Mouse (Mus musculus) B cell, adult 2 months (primary cell): Measurements from ENCODE around the gene Apopt1.

Source experiments
- DNase-seq, 2 experiments: peaks; one replicate each; pipeline ENCODE4 v3.0.0; 2022

Apopt1 gene

DNA sequence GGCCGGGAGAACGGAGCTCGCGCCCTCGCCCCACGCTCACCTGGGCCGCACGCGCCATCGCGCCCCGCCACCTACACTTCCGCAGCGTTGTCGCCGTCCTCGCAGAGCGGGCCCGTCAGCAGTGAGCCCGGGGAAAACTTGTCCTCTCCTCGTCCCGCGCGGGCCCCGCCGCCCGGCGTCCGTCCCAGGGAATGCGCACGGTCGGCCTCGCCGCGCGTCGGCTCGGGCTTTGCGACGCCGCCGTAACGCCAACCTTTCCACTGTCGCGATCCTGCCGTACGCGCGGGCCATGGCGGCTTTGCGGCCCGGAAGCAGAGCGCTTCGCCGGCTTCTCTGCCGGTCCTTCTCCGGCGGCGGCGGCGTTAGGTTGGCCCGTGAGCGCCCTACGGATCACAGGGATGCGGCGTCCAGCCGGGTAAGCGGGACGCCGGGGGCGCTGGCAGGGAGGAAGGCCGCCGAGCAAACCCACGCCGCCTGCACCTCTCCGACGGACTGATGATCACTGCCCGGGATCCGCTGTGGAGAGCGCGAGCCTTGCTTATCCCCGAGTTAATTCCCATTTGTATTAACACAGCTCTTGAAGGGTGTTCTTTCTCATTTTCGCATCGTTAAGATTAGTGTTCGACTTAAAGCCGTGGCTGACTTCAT lies at the start of gene Apopt1, which contains the start of gene Bag5:
Gene Apopt1, plus strand, starts transcription at position 258 of the 648 bp plus-strand sequence.
Gene Bag5, minus strand, starts transcription at position 254 of the 648 bp plus-strand sequence.
- DNase-seq: peak; percentile 90 to 91

DNA sequence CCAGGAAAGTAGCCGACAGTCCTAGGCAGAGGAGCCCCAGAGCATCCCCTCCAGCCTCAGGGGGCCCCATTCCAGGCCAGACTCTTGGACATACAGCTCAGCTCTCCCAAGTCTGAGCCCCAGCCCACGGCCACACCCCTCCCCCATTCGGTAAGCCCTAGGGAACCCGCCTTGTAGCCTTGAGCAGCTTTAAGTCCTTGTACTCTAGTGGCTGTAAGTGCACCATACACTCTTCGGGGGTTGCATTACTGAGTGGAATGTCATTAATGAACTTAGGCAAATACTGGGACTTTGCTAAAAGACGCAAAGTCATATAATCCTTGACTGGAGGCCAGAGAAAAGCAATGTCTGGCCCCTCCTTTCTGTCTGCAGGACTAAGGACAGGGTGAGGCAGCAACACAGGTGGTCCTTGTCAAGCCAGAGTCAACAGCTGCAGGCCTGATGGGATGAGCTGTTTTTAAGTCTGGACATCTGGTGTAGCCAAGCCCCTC lies 48.9 kb upstream of the Apopt1 start:
- no peak for DNase-seq

DNA sequence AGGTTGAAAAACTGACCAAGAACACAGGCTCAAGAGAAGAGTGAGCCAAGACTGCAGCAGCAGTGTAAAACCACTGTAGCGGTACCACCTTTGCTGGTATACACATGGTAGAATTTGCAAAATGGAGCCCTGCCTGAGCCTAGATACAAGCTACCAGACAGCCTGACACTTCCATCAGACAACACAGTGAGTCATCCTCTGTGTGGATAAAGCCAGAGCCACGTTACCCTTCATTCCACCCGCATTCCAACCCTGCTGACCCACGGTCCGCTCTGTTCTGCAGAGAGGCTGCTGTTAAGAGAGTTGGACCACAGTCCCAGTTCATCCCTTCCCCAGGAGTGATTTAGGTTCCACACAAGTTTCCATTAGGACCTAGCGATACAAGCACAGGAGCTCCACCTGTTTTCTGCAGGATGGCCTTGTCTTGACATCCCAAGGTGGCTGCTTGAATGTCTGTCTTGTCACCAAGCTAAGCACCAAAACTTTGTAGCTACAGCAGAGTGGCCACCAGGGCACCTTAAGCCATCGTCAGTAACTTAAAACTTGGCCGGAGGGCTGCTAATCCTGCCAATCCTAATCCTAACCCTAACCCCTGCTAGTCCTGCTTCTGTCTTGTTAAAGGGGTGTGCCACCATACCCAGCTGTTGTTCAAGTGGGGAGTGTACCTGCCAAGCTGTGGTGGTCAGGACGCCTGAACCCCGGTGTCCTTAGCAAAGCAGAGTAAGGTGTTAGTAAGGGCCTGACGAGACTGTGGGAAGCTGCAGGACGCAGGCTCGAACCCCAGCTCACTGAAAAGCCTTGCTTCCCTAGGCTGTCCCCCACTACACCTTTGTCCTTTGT lies 47.8 kb upstream of the Apopt1 start:
- DNase-seq: no peak

DNA sequence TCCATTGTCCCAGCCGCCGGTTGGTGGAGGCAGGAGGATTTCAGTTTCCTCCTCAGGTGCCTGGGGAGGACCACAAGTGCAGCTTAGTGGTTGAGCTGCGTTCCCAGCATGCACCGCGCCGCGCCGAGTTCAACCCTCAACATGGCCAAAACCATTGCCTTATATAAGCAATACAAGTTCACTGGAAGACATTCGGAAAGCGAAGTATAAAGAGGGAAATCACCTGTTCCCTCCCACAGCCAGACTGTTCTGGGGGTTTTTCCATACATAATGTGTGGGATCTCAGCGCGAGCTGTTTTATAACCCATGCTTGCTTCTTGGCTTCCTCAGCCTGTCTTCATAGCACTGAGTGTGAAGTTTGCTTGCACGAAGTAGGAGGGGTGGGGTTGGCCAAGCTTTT lies 46.7 kb upstream of the Apopt1 start:
- DNase-seq: no peak

DNA sequence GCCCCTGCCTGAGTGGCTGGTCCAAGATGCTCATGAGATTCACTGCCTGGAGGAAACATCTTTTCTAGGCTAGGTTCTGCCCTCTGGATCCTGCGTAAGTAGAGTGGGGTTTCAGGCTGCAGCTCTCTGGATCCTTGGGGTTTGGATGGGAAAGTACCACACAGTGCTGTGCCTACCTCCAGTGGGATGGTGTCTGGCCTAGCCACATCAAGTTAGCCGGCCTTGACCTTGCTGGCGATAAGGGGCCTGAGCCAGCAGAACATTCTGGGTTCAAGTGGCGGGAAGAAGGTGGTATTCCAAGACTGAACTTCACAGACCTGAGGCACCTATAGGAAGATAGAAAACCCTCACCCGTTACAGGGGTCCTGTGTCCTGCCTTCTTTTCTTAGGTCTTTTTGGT lies 45.6 kb upstream of the Apopt1 start:
- DNase-seq: no peak

DNA sequence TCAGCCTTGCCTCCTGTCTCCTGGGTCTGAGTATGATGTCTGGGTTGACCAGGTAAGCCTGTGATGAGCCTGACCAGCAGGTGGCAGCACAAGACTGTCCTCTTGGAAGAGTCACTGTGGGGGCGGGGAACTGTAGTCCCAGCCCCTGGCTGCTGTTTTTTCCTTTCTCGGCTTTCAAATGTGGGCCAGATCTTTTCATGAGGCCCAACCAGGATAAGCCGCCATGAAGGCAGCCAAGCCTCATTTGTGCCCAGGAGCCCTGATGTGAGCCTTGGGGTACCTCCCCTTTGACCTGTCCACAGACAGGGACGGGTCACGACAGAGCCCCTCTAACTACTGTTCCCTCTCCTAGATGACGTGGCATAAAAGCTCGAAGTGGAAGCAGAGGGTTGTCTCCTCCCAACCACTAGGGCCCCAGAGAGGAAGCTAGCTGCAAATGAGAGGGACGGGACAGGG lies 44.6 kb upstream of the Apopt1 start:
- DNase-seq: peak; percentile 94

DNA sequence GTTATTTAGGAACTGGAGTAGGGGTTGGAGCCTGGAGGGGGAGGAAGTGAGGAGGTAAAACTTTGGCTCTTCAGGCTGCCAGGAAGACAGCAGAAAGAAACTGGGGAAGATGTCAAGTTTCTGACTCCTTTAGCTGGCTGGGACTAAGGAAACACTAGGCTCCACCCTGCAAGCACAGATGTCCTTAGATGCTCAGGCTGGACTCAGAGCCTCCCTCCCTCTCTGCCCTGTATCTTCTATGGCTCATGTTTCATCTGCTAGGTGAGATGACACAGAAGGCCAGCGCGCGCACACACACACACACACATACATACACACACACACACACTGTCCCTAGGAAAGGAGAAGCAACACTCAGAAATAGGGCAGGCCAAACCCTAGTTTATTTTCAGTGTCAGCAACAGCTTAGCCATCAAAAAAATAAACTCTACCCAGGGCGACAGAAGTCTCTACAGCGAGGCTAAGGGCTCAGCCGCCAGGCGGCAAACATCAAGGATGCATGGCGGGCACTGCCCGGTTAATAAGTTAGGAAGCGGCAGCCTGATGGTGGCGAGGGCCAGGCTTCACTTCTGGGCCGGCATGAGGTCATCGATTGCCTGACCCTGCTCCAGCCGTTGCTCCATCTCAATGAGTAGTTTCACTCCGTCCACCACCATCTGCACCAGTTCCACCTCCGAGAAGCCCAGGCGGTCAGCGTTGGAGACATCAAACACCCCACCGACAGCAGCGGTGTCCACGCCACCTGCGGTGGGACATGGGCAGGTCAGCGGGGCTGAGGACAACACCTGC lies 43.9 kb upstream of the Apopt1 start:
- no peak for DNase-seq

DNA sequence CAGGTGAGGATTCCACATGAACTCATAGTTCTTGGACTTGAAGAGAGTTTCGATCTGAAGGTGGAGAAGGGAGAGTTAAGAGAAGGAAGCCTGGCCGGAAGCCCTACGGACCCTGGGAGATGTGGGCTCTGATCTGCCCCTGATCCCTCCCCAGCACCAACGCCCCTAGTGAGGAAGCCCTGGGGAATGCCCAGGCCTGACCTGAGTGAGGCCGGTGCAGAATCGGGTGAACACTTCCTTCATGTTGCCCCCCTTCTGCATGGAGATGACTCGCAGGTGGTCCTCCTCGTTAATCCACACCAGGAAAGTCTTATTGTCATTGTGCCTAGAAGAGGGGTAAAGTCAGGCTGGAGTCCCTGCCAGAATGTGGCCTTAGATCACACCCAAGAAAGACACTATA lies 43.1 kb upstream of the Apopt1 start:
- DNase-seq: no peak

DNA sequence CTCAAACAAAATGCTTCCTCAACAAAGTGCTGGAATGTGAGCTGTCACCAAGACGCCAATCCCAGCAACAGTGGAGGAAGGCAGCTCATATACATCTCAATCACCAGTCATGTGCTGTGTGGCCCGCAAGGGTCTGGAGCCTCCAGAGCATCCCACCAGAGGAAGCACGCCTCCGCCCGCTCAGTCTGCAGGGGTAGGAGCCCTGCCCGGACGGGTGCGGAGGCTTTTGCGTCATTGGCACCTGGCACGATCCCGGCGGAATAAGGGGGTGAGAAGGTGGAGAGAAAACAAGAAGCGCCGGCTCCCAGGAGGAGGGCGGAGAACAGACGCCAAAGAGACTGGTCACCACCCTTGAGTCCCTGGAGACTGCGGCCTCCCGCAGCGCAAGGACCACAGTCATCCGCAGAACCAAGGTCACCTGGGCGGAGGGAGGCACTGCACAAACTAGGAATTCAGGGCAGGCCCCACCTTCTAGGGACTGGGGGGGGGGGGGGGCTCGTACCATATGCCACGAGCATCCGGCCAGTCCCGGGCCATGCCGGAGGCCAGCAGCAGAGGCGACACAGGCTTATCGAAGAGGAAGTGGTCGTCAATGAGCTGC lies 42.6 kb upstream of the Apopt1 start:
- no peak for DNase-seq

DNA sequence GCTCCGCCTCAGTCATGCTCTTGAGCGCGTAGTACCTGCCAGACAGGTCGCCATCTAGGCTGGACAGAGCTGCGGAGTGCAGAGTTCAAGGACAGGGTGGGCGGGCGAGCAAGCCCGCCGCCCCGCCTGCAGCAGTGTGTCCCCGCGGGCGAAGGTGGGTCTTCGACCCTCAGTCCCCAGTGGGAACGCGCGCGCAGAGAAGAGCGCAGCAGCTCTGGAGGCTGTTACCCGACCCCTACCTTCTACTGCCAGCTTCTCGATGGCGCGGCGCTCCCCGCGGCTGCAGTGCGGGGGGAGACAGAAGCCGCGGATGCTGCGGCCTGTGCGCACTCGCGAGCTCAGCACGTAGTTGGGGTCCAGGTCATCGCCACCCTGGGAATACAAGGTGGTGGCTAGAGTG lies 42.1 kb upstream of the Apopt1 start:
- DNase-seq: no peak

DNA sequence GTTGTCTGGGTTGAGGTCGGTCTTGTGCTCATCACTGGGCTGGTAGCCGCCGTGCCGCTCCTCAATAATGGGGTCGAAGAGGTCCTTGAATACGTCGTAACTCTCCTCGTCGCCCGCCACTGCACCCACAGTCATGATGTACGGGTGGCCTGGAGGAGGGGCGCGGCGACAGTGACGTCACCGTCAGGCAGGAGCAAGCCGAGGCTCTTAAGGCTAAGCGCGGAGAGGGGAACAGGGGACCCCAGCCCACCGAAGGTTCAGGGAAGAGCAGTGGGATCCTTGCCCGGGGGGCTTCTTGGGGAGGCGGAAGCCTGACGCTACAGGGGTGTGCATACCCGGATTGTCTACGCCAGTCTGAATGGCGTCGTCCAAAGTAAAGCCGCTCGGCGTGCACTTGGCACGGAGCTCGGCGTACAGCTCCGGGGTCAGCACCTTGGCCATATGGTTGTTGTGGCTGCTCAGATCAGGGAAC lies 41.6 kb upstream of the Apopt1 start:
- DNase-seq: peak; percentile 70 to 72

DNA sequence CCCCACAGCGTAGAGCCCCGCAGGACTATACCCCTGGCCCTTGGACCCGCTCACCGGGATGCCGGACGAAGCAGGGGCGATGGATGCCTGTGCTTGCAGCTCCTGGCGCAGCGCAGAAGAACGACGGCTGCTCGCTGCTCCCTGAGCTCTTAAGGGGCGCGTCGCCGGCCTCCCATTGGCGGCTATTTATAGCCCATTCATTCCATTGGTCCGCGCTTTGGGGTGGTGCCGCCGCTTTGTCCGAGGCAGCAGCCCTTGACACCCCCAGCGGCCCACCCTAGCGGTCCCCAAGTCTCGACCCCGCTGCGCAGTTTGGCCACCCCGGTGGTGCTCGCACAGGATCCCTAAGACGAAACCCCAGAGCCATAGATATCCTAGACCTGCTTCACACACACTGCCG lies 40.9 kb upstream of the Apopt1 start, which contains the start of gene Ckb:
Gene Ckb, minus strand, starts transcription at position 163 of the 400 bp plus-strand sequence.
- peak; percentile 34 to 38 for DNase-seq

DNA sequence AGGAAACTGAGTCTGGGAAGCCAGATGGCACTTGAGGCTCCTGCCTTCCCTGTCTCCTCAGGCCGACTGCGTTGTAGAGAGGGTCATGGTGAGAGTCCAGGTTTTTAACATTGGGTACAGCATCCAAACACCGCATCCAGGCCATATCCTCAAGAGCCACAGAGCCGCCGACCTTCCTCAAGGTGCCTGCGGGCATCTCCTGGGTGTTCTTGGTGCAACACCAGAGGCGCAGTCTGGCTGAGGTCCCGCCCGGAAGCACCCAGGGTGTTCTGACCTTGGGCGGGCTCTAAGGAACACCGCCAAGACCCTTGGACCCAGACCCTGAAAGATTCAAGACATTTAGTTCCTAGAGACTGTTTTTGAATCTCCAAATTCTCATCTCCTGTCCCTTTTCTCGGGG lies 40.5 kb upstream of the Apopt1 start:
- peak in 1 of 2 experiments; percentile 16 for DNase-seq

DNA sequence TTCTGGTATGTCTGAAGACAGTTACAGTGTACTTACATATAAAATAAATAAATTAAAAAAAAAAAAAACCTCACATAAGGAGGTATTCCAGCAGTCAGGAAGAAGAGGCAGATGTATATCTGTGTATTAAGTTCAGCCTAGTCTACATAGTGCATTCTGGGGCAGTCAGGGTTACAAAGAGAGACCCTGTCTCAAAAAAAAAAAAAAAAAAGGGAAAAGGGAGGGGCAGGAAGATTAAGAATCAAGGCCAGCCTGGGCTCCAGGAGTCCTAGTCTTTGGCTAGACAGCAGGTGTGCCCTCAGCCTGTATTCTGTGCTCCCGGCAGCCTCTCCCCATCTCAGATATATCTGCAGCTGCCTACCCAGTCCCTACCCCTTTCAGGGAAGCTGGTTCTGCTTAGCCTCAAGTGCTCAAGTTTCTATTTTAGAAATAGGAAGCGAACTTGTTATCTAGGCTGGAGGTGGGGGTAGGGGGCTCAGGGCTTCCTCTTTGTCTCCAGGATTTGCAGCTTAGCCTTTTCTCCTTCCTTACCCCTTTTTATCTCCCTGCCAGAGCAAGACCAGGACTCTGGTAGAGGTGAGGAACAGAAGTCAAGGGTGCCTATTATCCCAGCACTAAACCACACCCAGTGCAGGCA lies 38.1 kb upstream of the Apopt1 start:
- DNase-seq: no peak

DNA sequence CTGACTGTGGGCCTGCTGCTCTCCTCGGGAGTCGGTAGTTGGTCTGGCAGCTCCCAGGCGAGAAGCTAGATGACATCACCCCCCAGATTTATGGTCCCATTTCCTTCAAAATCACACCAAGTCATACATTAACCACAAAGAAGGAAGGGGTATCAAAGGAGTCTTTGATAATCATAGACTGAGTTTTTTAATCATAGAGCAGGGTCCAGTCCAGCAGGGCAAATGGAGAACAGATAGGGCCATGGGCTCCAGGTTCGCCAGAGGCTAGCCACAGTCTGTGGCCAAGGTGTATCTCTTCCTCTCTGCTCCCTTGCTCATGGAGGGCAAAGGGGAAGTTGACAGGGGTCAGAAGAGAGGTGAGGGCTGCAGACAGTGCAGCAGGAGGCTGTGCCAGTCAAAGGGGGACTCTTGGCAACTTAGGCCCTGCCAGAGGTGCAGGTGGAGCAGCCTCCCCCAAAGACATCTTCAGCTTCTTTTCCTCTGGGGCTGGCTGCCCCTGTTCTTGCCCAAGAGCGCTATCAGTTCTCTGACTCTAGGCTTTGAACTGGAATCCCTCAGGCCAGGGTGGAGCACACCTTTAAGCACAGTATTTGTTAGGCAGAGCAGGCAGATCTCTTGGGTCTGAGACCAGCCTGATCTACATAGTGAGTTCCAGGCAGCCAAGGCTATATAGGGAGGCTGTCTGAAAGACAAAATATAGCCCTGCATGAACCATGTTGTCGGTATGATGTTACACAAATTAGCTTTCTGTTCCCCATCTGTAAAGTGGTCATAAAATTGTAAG lies 37.1 kb upstream of the Apopt1 start:
- DNase-seq: no peak

DNA sequence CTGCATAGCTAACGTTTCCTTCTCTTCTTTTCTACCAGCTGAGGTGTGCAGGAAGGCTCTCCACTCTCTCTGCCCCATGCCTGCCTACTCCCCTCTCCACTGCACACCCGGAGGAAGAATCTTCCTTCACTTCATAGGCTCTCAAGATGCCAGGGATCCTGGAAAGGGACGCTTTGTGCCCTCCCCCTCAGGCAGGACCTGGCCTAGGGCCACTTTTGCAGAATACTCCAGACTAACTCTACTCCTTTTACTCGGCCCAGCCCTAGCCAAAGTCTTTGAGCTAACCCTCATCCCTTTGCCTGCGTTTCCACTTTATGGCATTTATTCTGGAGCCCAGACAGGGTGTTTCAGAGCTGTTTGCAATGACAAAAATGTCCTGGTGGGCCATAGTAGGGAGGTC lies 35.6 kb upstream of the Apopt1 start:
- no peak for DNase-seq

DNA sequence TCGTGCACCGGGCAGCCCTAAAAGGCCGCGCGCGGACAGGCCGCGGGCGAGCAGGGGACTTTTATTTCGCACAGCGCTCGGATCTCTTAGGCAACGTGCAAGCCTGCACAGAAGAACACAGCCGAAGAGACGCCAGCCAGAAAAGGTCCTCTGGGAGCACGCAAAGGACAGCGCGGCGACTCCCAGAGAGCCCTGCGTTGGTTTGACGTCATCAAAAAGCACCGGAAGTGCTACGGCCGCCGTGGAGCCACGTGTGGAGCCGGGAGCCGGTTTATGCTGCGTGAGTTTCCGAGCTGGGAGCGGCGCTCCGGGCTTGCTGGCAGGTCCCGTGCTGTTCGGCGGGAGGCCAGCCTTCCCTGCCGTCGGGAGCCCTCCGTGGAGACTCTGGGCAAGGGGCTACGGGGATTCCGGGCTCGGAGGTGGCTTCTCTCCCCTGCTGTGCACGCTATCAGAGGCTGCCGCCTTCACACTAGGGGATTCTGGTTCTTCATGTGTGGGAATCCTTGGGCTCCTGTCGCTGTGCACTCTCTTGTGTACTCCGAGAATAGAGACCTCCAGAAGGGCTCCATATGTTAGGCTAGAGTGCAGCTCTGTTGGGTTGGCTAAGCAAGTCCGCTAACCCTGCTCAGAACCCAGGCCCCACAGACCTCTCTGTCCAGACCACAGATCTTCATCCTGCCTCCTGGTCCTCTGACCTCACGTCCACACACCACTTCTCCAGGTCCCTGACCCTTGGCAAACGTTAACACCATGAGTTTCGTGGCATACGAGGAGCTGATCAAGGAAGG lies 35.0 kb upstream of the Apopt1 start, which contains the start of gene Trmt61a:
Gene Trmt61a, plus strand, starts transcription at position 224 of the 788 bp plus-strand sequence.
- DNase-seq: peak; percentile 90 to 91

DNA sequence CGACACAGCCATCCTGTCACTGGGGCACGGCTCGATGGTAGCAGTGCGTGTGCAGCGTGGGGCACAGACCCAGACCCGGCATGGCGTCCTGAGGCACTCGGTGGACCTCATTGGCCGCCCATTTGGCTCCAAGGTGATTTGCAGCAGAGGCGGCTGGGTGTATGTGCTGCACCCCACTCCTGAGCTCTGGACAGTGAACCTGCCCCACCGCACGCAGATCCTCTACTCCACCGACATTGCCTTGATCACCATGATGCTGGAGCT lies 34.5 kb upstream of the Apopt1 start:
- no peak for DNase-seq

DNA sequence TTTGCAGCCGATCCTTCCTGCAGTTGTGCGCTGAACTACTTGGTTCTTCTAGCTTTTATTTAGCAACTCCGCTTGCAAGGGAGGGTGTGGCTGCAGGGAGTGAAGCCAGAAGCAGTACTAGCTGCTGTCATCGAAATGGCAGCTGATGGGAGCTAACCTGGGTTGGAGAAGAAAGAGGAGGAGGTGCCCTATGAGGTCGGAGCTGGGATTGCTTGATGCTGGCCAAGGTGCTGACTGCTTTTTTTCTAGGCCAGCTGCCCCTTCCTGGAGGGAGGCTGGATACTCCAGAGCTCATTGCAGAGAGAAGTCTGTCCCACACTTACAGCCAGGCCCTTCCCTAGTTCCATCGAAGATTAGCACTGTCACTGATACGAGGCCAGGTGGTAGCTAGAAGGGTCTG lies 34.1 kb upstream of the Apopt1 start:
- no peak for DNase-seq

DNA sequence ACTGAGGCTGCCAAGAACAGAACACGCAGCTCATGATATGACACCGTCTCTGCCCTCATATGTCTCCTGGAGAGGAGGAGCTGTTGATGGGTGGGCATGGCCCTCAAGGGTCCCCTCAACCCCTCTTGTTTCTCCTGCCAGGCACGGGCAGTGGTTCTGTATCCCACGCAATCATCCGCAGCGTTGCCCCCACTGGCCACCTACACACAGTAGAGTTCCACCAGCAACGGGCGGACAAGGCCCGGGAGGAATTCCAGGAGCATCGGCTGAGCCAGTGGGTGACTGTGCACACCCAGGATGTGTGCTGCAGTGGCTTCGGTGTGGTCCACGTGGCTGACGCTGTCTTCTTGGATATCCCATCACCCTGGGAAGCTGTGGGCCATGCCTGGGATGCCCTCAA lies 32.4 kb upstream of the Apopt1 start:
- no peak for DNase-seq

DNA sequence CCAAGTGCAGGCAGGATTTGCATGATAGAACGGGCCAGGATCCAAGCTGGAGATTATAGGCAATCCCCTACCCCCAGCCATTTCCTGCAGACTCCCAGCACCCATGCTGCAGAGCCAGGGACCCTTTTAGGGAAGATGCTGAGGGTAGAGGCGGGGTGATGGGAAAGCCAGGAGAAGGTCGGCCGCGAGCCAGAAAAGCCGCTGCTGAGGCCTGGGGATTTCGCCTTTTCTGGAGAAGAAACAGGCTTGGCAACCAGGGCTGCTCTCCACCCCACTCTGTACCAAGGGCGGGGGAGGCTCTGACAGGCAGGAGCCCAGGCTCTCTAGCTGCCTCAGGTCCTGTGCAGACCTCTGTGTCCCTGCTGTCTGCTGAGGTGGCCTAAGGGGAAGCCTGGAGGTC lies 31.8 kb upstream of the Apopt1 start:
- no peak for DNase-seq
